Mouse (Mus musculus): ENCODE measurements around the gene Shf. TPM values are rescaled to one million over a fixed set of nuclear protein-coding genes. Genes with fewer than 3 reads are reported as not detected.

The Shf gene
- total RNA-seq, 1 experiment = 9.2 TPM

DNA sequence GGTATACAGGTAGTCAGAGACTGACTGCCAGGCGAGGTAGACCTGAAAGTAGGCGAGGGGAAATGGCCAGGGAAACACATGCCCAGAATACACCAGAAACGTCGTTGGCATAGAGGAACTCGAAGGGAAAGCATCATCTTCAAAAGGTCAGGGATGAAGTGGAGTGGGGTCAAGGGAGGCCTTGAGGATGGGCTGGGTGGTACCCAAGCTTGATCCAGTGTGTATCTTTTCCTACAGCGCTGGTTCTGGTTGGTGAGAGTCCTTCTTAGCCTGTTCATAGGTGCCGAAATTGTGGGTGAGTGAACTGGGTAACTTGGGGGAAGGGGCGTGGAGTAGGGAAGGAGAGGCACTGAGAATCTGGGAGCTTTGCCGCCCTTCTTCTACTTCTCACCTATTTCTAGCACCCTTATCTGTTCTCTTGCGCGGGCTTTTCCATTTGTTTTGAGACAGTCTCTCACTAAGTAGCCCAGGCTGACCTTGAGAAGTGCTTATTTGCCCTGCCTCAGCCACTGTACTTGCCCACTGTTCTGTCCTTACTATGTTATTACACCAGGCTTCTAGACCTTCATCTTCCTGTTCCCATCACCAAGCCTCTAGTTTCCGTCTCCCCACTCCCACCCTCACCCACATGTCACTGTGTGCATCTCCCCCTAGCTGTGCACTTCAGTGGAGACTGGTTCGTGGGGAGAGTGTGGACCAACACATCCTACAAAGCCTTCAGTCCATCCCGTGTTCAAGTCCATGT, 68.9 kb downstream of the Shf start:
- Histone ChIP-seq H3K27ac (ENCODE audit: insufficient read depth, low read depth, low read length, poor library complexity, severe bottlenecking) (no peak overlapping the region), H3K9ac (ENCODE audit: insufficient read depth, low read depth, low read length, poor library complexity, severe bottlenecking) (no peak overlapping the region), H3K36me3 (ENCODE audit: control insufficient read depth, insufficient read depth, low read length, poor library complexity, severe bottlenecking) (no peaks in the 10 kb centered on the region), H3K9me3 (ENCODE audit: control insufficient read depth, insufficient read depth, low read depth, low read length) (no peaks in the 10 kb centered on the region), H3K4me1 (ENCODE audit: control insufficient read depth in 2 of 2, insufficient read depth in 2 of 2, low read length in 2 of 2, poor library complexity in 1 of 2) (peaks cover 0 to 10% of the 10 kb centered on the region in 2 experiments; a peak in 2 of 4 replicates), H3K4me3 (ENCODE audit: insufficient read depth in 1 of 2, low read depth in 1 of 2, low read length in 2 of 2, poor library complexity in 1 of 2, severe bottlenecking in 1 of 2) (no peak overlapping the region)
- no peak for DNase-seq (ENCODE audit: low read depth, low spot score)
- no peak for TF ChIP-seq ZC3H11A (IDR thresholded peaks at IDR 0.05; ENCODE audit: borderline replicate concordance, low read depth, low read length)
- TF ChIP-seq ZNF384 (IDR thresholded peaks at IDR 0.05; ENCODE audit: low read depth, low read length) = no peak
- TF ChIP-seq HCFC1 (IDR thresholded peaks at IDR 0.05; ENCODE audit: borderline replicate concordance, insufficient read depth, low read length) = no peak
- no peak for TF ChIP-seq MAFK (IDR thresholded peaks at IDR 0.05; ENCODE audit: insufficient read depth, low read depth, low read length)
- TF ChIP-seq CHD2 (IDR thresholded peaks at IDR 0.05; ENCODE audit: low read depth, low read length) = no peak
- in situ Hi-C loops (cut with MboI; ENCODE audit: low sequenced_read_pairs in 2 of 2, unreplicated experiment in 2 of 2) = no loop called here

Other genes with a start within 250 kb of the Shf start
- gene B2m, start 221.5 kb downstream of the Shf start, total RNA-seq (2012; rRNA removed) = 38.4 and 73.8 TPM in 2 replicates
- not detected in 2 replicates for gene Trim69, start 208.5 kb downstream of the Shf start, total RNA-seq (2012; rRNA removed)
- gene Patl2, start 183.0 kb downstream of the Shf start, total RNA-seq (2012; rRNA removed) = 1.3 and 2.3 TPM in 2 replicates
- gene Terb2, start 182.9 kb downstream of the Shf start, total RNA-seq (2012; rRNA removed) = 0.53 and 1.9 TPM in 2 replicates
- 18.3 and 26.0 TPM in 2 replicates for gene Sord, start 134.4 kb downstream of the Shf start, total RNA-seq (2012; rRNA removed)
- gene Duox2, start 70.7 kb downstream of the Shf start, total RNA-seq (2012; rRNA removed) = 0.13 and 0.42 TPM in 2 replicates
- 0.49 and 0.95 TPM in 2 replicates for gene Duoxa2, start 70.3 kb downstream of the Shf start, total RNA-seq (2012; rRNA removed)
- 0.90 and 1.3 TPM in 2 replicates for gene Duoxa1, start 55.4 kb downstream of the Shf start, total RNA-seq (2012; rRNA removed)
- 0.76 and 1.0 TPM in 2 replicates for gene Duox1, start 53.5 kb downstream of the Shf start, total RNA-seq (2012; rRNA removed)
- gene Slc28a2, start 57.3 kb upstream of the Shf start, total RNA-seq (2012; rRNA removed) = 0.16 and 0.36 TPM in 2 replicates
- not detected in 2 replicates for gene Gm14085, start 115.8 kb upstream of the Shf start, total RNA-seq (2012; rRNA removed)
- gene Gatm, start 242.1 kb upstream of the Shf start, total RNA-seq (2012; rRNA removed) = 2.0 and 2.2 TPM in 2 replicates

Data from ES-E14 (cell line).